Mouse (Mus musculus) cerebellum, postnatal 4 days (tissue): ENCODE results near the gene Faah.
A peak's percentile ranks its signal among the peaks of the same experiment; 100 is the strongest.

ENCODE experiments used
- DNase-seq, 2 experiments: peaks; one replicate each; pipeline ENCODE4 v3.0.0; 2022; ENCODE audit warnings: low spot score in 2 of 2, mixed read lengths in 1 of 2

Faah gene

DNA sequence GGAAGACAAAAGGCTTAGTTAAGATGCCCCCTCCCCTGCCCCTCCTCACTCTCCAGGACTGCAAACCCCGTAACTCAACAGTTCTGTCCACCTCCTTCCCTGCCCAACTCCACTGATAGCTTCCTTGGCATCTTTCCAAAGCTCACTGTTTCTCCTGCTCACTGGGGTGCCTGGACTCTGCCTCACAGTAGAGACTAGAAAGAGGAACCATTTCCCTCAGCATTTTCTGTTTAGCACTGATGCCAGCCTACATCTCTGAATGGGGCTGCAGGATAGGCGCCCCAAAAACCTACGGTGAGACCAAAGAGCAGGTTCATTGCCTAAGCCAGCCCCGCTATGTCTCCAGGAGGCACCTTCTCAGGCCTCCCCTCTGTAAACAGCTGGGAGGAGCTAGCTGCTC, 16.5 kb downstream of the Faah start:
- DNase-seq = no peak

DNA sequence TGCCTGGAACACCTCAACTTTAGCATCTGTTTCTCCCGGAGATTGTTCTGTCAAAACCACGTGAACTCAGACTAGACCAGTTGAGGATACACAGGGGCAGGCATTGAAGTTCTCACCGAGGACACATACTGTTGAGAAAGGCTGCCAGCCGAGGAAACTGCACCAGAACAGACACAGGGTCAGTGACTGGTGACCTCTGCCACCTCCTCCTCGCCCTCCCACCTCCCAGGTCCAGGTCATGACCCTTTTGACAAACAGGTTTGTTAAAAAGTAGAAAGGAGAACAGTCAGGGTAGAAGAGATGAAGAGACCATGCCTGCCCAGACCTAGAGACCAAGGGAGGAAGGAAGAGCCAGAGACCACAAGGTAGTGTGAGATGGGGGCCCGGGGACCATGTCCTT, 17.1 kb downstream of the Faah start:
- DNase-seq = no peak

DNA sequence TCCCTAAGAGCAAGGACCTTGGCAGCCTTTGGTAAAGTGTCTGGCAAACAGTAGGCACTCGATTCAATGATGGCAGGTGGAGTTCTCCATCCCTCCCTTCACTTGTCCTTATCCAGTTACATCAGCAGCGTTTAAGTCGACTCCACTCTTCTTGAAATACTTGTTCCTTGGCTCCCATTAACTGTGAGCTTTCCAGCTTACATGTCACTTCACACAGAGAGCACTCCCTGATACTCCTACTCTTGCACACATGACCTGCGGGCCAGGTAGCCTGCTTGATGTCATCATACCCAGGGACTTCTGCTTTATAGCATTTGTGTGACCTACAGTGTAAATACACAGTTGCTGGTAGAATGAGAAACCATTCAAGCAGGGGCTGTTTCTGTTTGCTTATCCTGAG, 21.0 kb downstream of the Faah start:
- no peak for DNase-seq

DNA sequence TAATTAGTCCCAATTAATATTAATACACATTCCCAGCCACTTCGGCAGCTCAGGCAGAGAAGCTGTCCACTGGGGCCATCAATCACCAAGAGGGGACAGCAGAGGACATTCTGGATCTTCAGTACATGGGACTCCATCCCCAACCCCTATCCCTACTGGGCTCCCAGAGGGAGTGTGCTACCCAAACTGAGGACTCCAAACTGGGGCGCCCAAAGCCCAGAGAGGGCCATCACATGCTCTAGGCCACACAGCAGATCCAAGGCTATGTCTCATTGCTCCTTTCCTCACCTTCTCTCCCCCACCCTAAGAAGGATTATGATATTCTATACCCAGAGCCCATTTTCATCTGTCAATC, 22.4 kb downstream of the Faah start:
- DNase-seq = no peak

DNA sequence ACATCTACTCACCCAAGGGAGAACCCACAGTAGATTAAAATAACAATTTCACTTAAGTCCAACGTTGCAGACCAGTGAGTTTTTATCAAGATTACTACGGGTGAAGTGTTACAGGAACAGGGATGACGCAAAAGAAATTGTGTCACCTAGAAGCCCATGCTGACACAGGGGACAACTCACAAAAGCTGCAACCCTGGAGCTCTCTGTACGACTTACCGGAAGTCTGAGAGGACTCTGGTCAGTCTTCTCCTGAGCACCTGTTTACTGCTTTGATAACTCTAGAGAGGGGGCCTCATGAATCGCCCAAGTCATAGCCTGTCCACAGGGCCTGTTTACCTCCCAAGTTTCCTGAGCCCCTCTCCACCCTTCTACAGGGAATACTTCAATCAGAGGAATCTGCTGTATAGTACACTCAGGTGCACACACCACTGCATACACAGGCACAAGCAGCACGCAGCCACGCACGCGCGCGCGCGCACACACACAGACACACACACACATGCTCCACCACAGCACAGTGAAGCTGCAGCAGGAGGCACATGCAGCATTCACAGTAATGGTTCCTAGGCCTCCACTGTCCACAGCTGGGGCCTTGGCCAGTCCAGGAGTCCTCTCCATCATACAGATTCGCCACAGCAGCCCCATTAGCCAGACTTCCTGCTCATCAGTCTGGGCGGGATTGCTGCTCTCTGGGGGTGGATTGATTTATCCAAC, 22.9 kb downstream of the Faah start:
- no peak for DNase-seq

DNA sequence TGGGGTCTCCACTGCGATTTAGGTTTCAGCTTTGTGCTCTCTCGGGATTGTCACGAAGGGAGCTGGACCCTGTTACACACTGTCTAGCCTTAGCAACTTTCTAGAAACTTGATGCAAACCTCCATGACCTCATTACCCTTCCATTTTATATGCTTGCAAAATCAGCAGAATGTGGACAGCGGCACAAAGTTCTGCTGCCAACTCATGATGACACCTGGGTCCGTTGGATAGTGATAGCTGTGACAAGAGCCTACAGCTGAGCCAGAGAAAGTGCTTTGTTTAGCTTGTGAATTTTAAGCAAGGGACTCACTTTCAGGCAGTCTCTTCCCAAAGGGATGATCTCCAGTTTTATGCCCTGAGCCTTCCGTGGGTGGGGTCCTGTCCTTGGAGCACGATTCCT, 28.3 kb downstream of the Faah start:
- no peak for DNase-seq

DNA sequence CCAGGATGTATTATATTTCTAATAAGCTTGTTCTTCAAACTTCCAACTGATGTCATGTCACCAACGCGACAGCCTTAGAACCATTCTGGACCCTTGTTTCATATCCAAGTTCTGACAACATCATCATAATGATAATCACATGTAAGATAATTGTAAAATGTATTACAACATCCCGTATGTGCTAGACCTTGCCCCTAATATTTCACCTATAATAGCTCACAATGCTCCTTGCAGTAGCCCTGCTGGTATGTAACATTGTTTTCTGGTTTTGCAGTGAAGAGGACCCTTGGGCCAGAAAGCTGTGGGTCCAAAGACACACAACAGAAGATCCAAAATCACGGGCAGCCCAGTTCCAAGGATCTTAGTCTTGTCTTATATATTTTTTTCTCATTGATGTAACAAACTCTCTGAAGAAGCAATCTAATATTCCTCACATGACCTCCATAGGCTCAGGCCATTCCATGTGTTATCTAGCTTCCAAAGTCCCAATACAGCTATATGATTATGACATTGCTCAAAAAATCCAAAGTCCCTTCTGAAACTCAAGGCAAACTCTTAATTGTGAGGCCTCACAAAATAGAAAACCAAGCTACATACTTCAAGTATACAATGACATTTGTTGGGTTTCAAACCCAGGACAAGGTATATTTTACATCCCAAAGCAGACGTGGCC, 29.7 kb downstream of the Faah start:
- no peak for DNase-seq

DNA sequence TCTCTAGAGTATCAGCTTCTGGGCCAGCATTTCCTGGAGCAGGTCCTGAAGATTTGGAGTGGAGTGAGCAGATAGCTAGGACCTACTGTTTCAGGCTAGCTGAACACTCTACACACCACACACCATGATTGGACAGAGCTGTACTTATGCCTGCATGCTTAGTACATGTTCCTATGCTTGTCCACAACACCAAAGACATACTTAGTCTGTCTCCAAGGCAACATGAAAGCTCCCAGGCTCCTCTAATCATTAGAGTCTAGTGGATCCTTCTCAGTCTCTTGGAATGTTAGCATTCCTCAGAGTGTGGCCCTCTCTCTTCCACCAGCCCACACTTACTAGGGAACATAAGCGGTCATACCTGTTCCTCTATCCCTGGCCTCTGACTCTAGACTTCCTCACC, 30.3 kb downstream of the Faah start:
- no peak for DNase-seq

DNA sequence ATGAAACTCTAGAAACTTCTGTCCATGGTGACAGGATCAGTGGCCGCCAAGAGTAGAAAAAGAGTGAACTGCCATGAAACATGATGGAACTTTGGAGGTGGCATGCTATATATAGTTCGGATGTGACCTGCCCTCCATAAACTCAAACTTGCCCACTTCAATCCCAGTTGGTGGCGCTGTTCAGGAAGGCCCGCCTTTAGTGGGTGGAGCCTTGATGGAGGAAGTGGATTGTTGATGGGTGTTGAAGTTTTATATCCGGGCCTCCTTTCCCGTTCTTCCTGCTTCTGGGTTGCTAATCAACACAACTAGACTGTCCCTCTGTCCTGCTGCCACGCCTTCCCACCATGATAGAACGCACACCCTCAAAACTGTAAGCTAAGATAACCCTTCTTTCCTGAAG, 32.8 kb downstream of the Faah start:
- DNase-seq = no peak

DNA sequence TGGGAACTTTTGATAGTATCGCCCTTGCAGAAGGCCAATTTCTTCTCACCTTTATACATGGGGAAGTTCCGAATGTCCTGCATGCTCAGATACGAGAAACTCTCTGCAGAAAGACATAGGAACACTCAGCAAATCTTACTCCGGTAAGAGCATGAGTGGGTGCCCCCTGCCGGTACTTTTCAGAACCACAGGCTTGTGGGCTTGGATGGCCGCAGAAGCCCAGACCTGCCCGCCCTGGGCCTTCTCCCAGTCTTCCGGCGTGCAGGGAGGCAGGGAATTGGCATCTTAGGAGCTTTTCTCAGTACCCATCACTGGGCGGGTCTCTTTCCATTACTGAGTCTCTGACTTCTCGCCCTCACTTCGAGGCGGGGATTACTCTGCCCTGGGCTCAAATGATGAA, 33.6 kb downstream of the Faah start:
- DNase-seq = peak; percentile 88 to 92

DNA sequence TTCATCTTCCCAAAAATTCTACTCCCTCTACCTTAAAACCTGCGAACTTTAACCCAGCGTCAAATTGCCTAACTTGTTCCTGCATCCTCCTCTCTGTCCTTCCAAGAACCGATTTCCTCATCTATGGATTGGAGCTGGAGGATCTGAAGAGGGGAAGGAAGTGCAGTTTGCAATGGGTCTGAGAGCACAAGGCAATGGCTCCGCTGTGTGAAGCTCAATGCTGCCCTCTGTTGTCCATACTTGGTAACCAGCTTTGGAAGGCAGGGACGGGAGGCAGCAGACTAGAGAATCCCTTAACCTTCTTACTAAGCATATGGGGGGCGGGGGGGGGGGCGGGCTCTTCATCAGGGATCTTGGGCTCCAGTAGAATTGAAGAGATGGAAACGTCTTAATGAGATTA, 37.0 kb downstream of the Faah start:
- peak; percentile 62 to 85 for DNase-seq

DNA sequence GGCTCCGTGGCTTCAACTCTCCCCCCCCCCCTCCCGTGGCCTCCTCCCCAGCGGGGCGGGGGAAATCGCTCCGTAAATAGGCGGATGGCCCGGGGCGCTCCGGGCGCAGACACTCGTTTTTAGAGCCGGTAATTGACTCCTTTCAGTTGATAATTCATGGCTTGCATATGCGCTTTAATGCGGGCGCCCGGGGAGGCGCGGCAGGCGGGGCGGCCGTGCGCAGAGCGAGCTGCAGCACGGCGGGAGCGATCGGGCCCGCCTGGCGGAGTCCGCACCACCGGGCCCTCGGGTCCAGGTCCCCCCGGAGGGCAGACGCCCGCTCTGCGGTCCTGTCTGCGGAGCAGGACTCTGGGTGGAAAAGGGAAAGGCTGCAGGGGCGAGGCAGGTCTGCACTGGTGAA, 38.3 kb downstream of the Faah start:
- no peak for DNase-seq

DNA sequence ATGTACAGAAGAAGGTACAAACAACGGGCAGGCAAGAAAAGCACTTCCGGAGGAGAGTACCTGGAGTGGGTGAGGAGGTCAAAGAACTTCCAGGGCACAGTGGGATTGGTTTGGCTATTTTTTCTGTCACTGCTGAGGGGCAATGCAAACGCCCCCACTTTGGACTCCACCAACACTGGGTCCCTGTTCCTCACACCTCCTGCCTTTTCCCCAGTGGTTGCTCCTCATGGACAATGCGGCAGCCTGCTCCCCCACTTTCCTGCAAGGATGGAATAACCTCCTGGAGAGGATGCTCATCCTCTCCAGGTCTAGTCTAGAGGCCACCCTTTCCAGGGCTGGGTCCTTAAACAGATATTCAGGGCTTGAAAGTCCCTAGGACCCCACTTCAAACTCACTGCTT, 38.8 kb downstream of the Faah start:
- no peak for DNase-seq

DNA sequence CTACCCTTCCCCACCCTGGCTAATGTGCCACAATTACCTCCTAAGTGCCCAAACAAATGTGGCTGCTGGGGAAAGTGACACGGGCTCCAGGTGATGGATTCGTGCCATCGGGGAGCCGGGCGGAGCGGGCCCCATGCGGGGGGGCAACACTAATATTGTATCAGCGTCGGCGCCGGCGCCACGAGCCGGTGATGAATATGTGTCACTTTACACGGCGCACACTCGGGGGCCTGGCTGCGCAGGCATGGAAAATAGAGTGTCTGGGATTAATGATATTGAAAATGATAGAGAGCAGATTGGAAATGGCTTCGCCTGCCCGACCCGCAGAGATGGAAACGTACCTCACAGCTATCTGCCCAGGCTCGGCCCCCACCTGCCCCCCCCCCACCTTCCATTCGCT, 45.2 kb downstream of the Faah start:
- DNase-seq = no peak

DNA sequence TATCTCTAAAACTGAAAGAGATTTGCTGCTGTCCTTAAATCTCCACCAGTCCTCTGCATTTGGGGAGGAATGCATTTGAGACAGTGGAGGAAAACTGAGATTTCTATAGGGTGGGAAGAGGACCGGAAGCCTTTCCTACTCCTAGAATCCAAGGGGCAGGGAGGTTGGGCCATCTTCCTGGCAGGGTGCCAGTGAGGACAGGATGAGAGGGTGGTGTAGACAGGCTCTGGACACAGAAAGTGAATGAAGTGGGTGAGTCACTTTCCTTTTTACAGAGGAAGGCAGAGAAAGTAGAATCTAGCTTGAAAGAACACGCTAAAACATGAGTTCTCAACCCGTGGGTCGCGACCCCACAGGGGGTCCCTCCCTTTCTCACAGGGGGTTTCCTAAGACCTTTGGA, 53.3 kb downstream of the Faah start:
- DNase-seq = no peak

DNA sequence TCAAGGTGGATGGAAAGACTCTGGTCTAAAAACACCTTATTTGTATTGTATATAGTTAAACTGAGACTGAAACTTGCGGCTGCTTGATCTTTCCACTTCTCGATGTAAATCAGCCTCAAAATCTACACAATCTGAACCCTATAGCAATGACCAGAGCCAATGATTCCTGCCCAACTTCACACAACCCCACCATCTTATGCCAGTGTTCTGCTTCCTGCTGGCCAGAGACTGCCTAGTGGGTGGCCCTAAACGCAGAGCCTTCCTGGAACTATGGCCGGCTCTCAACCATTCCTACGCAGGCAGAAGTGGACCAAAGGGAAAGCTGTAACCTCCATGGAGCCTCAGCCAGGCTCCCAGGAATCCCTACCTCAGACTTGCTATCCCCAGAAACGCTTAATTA, 54.0 kb downstream of the Faah start:
- no peak for DNase-seq

DNA sequence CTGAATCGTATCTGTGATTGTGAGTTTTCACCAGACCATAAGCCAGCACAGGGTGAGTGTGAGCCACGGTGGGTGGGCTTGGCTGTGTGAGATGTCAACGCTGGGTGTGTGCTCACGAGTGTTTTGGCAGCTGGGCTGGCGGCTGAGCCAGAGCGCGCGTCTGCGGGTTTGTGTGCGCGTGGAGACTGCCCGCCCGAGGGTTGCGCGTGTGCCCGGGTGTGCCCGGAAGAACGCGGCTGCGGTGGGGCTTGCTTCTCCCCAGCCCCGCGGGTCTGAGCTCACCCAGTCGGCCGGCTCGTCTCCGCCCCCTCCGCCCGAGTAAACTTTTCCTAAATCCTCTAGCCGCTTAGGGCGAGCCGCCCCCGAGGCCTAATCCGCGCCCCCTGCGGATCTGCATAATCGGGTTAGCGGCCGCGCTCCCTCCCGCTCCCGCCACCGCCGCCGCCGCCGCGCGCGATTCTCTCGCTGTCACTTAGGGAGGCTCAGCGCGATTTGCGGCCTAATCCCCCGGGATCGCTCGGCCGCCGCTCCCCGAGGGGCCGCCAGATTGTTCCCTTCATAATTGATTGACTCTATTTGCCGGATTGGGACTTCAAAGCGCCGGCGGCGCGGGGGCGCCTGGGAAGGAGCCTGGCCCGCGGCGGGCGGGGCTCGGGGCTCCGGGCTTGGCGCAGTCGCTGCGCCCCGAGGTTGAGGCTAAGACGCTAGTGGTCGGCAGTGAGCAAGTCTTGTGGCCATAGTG, 54.9 kb downstream of the Faah start:
- DNase-seq = peak in 1 of 2 experiments; percentile 50

DNA sequence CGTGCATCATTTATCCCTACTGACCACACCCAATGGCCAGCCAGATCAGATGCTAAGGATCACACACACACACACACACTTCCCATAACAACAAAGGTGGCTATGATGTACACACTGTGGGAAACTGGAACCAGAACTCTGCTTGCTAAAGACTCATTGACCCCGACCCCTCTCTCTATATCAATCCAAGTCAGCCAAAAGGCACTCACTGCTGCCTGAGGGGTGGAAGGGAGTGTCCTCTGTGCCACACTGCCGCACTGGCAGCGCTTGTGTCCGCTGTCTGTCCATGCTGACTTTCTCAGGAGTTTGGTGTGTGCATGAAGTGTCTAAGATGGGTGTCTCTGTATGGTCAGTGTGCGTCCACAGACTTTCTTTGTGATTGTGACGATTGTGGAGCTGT, 55.7 kb downstream of the Faah start:
- no peak for DNase-seq

DNA sequence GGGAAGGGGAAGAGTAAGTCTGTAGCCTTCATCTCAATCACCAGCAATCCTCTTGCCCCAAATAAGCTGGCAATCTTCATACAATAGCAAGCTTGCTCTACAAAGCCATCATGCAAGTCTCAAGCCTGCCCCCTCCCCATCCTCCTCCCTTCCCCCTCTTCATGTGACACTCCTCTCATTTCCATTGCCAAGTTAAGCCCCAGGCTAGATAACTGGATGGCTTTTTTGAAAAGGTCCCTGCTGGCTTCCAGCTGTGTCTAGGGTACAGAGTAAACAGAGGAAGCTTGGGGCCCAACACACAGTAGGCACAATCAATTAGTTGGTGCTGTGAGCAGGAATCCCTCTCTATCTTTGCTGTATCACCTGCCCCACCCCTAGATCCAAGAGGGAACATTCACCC, 58.2 kb downstream of the Faah start:
- DNase-seq = no peak

DNA sequence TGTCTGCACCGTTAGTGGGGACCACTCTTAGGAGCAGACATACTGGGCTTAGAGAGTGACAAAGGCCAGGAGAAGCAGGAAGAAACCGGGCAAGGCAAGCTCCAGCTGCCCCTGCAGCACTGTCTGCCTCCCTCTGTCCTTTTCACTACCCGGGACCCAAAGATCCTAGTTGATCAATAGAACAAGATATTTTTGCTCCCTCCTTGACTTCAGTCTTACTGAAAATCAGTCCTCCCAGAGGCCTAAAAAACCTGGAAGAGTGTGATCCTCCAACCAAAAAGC, 62.3 kb downstream of the Faah start:
- DNase-seq = no peak

DNA sequence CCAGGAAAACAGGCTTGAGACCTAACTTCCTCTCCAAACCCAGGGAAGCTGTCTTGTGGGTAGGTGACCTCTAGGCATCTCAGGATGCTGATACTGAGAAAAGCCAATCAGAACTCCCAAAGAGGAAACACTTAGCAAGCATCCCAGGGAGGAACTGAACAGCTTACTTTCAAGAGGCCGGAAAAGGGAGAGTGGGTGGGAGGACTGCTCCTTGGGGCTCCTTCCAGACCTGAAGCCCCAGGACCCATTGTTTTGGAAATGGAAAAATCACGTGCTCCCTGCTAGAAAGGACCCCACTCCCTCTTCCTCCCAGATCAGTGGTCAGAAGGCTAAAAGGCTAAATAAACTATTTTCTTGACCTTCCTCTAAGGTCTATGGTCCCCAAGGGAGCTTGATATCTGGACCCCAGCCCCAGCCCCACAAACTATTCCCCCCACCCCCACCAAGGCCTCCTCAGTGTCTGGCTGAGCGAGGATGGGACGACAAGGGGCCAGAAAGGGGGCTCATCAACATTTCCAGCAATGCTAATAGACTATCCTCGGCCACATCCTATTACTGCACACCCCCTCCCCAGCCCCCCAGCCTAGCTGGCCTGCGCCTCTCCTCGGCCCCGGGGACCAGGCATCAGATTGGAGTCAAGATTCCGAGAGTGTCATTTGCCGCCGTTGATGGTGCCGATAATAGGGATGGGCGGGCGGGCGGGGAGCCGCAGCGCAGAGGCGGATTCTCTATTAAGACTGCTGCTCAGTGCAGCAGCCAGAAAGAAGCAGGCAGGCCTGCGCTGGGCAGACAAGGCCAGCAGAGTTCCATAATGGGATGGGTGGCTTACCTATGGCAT, 62.9 kb downstream of the Faah start:
- no peak for DNase-seq

DNA sequence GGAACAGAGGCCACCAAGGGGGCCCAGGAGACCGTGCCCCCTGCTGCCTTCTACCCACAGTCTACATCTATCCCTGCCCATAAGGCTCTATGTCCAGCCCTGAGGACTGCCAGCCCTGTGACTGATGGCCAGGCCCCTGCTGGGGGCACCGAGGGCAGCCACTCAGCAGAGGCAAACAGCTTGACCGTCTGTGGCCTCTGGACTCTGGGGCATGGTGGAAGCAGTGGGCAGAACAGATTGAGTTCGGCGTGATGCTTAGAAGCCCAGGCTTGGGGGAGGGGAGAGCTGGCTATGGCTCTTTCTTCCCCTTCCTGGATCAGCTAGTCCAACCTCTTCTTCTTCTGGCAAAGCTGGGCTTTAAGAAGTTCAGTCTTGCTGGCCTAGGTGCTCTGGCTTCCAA, 64.2 kb downstream of the Faah start:
- DNase-seq = no peak

DNA sequence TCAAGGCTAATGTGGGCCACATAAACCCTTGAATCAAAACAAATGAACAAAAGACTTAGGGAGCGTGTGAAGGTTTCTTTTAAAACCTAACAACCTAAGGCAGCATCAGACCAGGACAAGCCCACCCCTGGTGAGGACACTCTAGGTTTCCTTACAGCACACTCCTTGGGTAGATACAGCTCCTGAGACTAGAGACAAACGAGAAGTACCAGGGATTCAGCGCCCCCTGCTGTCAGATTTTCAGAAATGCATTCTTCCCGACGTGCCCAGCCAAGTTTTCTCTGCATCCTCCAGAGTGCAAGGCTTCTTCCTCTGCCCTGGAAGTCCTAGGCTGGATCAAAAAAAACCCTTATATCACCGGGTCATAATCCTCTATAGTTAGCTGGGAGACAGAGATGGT, 65.0 kb downstream of the Faah start:
- DNase-seq = peak; percentile 41 to 71
